Mouse (Mus musculus) frontal cortex, postnatal 14 days (tissue): Measurements from ENCODE around the gene Rxfp2.

ENCODE experiments used
- DNase-seq, 2 experiments: peaks; one replicate each; pipeline ENCODE4 v3.0.0; 2022; ENCODE audit warnings: low spot score in 2 of 2

The Rxfp2 gene

DNA sequence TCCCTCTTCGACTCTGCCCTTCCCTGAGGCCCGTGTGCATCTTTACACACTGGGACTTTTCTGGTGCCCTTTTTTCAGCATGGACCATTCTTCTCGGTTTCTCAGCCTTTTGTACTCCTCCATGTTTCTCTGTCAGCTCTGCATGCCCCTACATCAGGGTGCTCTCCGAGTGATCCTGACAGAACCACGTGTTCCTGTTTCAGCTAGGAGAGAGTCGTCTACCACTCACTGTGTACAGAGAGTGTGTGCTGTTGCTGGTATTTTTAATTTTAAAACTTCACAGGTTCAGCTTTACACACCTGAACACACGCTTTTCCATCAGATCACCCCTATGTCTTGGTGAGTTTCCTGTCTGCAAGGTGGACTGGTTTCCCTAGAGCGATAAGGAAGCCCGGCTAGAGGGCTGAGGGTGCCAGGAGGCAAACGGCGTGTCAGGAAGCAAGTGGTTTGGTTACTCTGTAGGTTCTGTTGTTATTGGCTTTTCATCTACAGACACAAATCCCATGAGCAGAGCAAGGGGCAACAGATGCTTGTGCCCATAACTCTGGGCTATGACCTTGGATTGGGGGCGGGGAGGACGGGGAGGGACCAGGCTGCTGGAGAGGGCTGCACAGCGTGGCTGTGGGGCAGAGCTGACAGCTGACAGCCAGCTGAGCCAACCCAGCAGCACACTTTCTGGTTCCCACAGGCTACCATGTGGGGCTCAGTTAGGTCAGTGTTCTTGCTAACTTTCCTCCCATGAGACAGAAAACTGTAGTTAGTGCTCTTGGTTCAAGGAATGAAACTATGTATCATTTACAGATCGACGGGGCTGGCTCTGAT, 97.0 kb downstream of the Rxfp2 start:
- no peak for DNase-seq

DNA sequence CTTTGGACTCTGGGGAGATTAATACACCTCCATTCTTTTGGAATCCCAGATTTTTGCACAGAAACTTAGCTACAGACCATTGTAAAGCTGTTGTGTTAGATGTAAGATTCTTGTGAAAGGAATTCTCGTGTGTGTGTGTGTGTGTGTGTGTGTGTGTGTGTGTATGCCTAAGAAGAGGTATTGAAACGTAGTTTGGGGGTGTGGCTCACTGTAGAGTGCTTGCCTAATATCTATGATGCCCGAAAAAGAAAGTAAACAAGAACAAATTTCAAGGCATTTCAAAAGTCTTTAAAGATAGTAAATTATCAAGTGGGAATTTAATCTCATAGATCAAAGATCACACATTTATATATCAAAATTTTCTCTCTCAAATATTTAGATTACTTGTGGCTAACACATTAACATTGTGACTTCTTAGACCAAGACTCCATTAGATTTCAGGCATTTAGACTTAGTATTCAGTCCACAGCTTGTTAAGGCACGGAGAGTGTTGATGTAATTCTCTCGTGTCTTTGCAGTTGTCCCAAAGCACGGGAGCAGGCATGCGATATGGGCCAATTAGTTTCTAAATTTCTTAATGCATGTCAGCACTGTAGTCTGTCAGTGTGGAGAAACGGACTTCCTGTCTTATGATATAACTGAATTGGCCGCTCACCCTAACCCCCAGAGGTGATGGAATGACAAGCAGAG, 97.9 kb downstream of the Rxfp2 start:
- DNase-seq, result no peak

DNA sequence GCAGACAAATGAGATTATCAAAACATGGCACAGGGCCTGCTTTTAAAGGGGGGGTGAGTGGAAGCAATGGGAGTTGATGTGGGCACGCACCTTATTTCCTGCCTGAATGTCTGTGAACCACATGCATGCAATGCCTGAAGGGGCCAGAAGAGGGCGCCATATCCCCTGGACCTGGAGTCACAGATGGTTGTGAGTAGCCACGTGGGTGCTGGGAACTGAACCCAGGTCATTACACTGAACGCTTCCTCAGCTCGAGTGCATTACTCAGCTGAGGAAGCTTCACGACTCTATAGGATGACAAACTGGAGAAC, 98.4 kb downstream of the Rxfp2 start:
- DNase-seq, result no peak

DNA sequence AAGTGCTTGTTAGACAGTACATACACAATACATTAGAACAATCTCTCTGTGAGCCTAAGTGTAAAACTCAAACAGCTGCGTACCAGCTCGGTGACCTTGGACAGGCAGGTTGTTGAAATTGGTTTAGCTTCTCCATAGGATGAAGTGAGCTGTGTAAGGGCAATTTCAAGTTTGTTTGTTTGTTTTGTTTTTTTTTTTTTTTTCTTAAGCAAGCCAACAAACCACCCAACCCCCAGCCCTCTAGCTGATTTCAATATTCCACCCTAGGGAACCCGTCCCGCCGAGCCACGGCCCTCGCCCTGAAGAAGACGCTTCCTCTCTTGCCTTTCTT, 99.6 kb downstream of the Rxfp2 start:
- no peak for DNase-seq

DNA sequence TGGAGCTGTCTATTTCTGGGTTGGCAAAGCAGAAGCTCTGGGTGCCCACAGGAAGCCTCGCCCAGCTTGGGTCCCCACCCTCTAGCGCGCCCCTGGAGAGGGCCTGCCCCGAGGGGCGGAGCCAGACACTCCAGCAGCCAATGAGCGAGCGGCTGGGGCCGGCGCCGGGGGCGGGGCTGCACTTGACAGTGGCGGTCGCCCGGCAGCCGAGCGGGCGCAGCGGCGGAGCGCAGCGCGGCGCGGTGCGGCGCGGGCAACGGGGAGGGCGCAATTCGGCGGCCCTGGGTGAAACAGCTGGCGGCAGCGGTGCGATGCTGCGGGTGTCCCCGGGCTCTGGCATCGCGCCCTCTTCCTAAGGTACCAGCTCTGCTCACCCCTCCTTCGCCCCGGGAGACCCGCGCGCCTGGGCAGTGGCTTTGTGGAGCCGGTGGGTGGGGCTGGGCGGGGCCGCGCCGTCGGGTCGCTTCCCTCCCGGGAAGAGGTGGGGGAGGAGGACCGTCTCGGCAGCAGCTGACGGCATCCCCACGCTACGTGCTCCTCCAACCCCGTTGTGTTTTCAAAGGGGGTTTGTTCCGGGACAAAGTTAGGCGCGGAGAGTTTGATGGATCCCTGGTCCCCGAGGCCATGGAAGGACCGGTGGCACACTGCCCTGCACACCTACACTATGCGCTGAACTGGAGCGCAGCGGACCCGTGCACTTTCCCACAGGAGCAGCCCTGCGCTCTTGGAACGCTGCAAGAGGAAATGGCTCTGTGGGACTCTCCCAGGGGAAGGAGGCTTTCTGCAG, 100.2 kb downstream of the Rxfp2 start, which contains the start of gene Fry:
TSS of gene Fry (plus strand) at position 191 of the 787 bp plus-strand sequence.
- peak; percentile 92 to 96 for DNase-seq

DNA sequence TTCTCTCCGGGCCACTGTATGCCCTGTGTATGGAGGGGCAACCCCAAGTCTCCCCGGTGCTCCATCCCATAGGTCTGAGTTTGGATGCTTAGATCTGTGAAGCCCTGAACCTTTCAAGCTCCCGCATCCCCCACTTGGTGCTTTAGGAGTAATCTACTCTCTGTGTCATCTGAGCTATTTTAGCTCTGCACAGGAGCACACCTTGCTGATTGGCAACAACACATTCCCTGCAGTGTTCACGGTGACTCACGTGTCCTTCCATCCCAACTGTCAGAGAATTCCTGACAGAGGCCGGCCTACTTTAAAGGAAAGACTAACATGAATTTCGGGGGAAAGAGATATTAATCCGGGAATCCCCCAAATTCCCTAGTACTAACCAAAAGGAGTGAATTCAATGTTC, 102.2 kb downstream of the Rxfp2 start:
- no peak for DNase-seq

DNA sequence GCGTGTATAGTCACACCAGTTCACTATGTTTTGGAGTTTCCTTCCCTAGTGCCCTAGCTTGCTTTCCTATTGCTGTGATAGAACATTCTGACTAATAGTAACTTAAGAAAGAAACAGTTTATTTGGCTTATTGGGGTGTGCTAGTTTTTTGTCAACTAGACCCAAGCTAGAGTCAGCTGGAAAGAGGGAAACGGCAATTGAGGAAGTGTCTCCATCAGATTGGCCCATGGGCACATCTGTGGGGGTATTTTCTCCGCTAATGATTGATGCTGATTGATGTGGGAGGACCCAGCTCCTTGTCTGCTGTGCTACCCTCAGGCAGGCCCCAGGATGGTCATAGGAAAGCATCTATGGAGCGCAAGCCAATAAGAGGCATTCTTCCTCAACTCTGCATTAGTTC, 103.6 kb downstream of the Rxfp2 start:
- DNase-seq, result no peak

DNA sequence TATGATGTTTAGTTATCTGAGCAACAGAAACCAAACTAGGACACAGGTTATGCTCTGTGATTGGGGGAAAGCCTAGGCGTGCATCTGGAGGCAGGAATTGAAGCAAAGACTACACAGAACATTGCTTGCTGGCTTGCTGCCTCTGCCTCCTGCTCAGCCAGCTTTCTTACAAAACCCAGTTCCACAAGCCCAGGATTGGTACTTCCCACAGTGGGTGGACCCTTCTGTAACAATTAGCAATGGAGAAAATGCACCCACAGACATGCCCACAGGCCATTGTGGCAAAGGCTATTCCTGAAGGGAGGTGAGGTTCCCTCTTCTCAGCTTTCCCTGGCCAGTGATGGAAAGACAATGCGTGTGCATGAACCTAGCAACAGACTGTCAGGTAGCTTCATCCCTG, 104.1 kb downstream of the Rxfp2 start:
- no peak for DNase-seq

DNA sequence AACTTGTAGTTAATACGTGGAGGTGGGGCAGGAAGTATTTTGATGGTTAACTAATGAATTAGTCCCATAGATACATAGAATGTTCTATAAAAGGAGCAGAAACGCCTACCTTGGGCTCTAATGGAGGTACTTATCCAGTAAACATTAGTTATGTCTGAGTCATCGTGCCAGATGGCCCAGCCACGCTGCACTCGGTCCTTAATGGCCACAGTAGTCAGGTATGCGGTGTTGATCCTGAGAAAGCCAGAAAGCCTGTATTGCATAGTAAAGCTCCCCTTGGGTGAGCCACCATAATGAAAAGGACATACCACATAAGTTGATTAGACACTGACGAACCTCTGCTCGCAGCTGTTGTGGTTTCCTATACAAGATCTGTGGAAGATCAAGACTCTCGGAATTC, 107.4 kb downstream of the Rxfp2 start:
- no peak for DNase-seq

DNA sequence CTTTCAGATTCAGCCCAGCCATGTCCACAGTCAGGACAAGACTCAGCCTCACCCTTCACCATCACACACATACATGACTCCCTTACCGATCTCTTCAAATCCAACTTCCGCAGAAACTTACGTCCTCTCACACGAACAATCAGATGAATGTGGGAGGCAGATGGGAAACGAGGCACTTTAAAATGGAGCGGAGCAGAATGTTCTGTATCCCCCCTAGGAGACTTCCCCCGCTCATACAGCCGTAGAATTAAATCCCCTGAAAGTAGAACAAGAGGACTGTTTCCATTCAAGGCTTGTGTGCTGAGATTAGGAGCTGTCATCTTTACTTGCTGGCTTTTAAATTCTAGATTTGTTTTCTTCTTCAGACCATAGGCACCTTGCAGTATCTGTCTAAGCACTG, 110.0 kb downstream of the Rxfp2 start:
- DNase-seq, result no peak

DNA sequence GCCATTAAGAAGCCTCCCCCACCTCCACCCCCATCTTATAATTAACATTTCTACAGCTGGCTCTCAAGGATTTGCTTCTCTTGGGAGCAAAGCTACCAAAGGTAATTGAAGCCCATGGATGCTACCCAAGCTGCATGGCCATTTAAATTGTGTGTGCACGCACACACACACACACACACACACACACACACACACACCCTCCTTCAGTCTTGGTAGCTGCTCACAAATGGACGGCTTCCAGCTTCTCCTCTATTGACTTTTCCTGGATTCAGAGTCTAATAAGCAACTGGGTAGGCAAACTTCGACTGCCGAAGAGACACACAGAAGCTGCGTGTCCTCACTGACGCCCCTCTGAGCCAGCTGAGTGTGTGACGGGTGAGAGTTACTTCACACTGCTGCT, 111.7 kb downstream of the Rxfp2 start:
- no peak for DNase-seq

DNA sequence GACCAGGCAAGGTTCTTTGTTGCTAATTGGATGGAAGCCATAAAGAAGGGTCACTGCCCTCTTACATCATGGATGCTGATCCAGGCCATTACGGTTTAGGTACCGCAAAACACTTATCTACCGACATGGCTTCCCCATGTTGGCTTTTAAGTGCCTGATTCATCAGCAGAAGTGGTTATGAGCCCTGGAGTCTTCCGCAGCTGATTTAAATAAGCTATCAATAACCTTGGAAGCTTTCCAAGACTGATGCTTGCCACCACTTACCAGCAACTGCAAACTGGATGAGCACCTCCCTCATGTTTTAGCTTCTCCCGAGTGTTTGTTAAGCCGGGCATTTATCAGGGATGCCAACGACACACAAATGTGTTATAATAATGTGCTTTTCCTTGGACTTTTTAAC, 112.7 kb downstream of the Rxfp2 start:
- DNase-seq, result no peak
